Mouse (Mus musculus): Measurements from ENCODE around the gene Plekha5. TPM values are rescaled to one million over a fixed set of nuclear protein-coding genes. Genes with fewer than 3 reads are reported as not detected.
"Not testable (repeated sequence)": the region's sequence is repeated elsewhere in the genome, so short reads cannot be mapped to it uniquely, and the experiment has no call there.

Gene Plekha5
- polyA plus RNA-seq, 1 experiment, result 53.1 TPM

- no peak overlapping the region for H3K27ac ChIP-seq (ENCODE audit: insufficient read depth, low read length)
- peaks cover 16% of the 10 kb centered on the region for H3K4me1 ChIP-seq (ENCODE audit: control insufficient read depth, insufficient read depth, low read length)
- TF ChIP-seq CTCF (IDR thresholded peaks at IDR 0.05; ENCODE audit: borderline replicate concordance, insufficient read depth, low read length) (no peak), POLR2A (IDR thresholded peaks at IDR 0.05; ENCODE audit: low read depth, low read length) (no peak)
- H3K4me3 ChIP-seq (ENCODE audit: insufficient read depth, low read length), result no peak overlapping the region
Observed at GRCm38 (mm10) chr6:140485636-140486035, 61.8 kb downstream of the Plekha5 start.

- no peak overlapping the region for H3K4me3 ChIP-seq (ENCODE audit: insufficient read depth, low read length)
- H3K27ac ChIP-seq (ENCODE audit: insufficient read depth, low read length), result peak overlapping the region; percentile 57
- no peak for TF ChIP-seq CTCF (IDR thresholded peaks at IDR 0.05; ENCODE audit: borderline replicate concordance, insufficient read depth, low read length)
- no peak for TF ChIP-seq POLR2A (IDR thresholded peaks at IDR 0.05; ENCODE audit: low read depth, low read length)
- H3K4me1 ChIP-seq (ENCODE audit: control insufficient read depth, insufficient read depth, low read length), result peaks cover 19% of the 10 kb centered on the region
Observed at GRCm38 (mm10) chr6:140486685-140487084, 62.8 kb downstream of the Plekha5 start.

- Histone ChIP-seq H3K27ac (ENCODE audit: insufficient read depth, low read length) (peak overlapping the region; percentile 57; the same call in 1 of the 2 replicates), H3K4me1 (ENCODE audit: control insufficient read depth, insufficient read depth, low read length) (peaks cover 14% of the 10 kb centered on the region), H3K4me3 (ENCODE audit: insufficient read depth, low read length) (no peak overlapping the region)
- TF ChIP-seq POLR2A (IDR thresholded peaks at IDR 0.05; ENCODE audit: low read depth, low read length), result no peak
- no peak for TF ChIP-seq CTCF (IDR thresholded peaks at IDR 0.05; ENCODE audit: borderline replicate concordance, insufficient read depth, low read length)
Observed at GRCm38 (mm10) chr6:140487489-140487888, 63.6 kb downstream of the Plekha5 start.

- Histone ChIP-seq H3K4me1 (ENCODE audit: control insufficient read depth, insufficient read depth, low read length) (peaks cover 14% of the 10 kb centered on the region), H3K27ac (ENCODE audit: insufficient read depth, low read length) (no peak overlapping the region), H3K4me3 (ENCODE audit: insufficient read depth, low read length) (no peak overlapping the region)
- TF ChIP-seq POLR2A (IDR thresholded peaks at IDR 0.05; ENCODE audit: low read depth, low read length) (no peak), CTCF (IDR thresholded peaks at IDR 0.05; ENCODE audit: borderline replicate concordance, insufficient read depth, low read length) (no peak)
Observed at GRCm38 (mm10) chr6:140488673-140489072, 64.8 kb downstream of the Plekha5 start.

GRCm38 (mm10) chr6:140489570-140489969 is 65.7 kb downstream of the Plekha5 start:
- Histone ChIP-seq H3K4me3 (ENCODE audit: insufficient read depth, low read length) (no peak overlapping the region), H3K27ac (ENCODE audit: insufficient read depth, low read length) (no peak overlapping the region), H3K4me1 (ENCODE audit: control insufficient read depth, insufficient read depth, low read length) (peaks cover 14% of the 10 kb centered on the region)
- no peak for TF ChIP-seq CTCF (IDR thresholded peaks at IDR 0.05; ENCODE audit: borderline replicate concordance, insufficient read depth, low read length)
- TF ChIP-seq POLR2A (IDR thresholded peaks at IDR 0.05; ENCODE audit: low read depth, low read length), result no peak

GRCm38 (mm10) chr6:140490220-140490619 is 66.4 kb downstream of the Plekha5 start:
- no peak overlapping the region for H3K4me3 ChIP-seq (ENCODE audit: insufficient read depth, low read length)
- peaks cover 14% of the 10 kb centered on the region for H3K4me1 ChIP-seq (ENCODE audit: control insufficient read depth, insufficient read depth, low read length)
- TF ChIP-seq CTCF (IDR thresholded peaks at IDR 0.05; ENCODE audit: borderline replicate concordance, insufficient read depth, low read length), result no peak
- no peak for TF ChIP-seq POLR2A (IDR thresholded peaks at IDR 0.05; ENCODE audit: low read depth, low read length)
- H3K27ac ChIP-seq (ENCODE audit: insufficient read depth, low read length), result no peak overlapping the region

- H3K27ac ChIP-seq (ENCODE audit: insufficient read depth, low read length), result no peak overlapping the region
- TF ChIP-seq CTCF (IDR thresholded peaks at IDR 0.05; ENCODE audit: borderline replicate concordance, insufficient read depth, low read length), result no peak
- no peak for TF ChIP-seq POLR2A (IDR thresholded peaks at IDR 0.05; ENCODE audit: low read depth, low read length)
Observed at GRCm38 (mm10) chr6:140490921-140491537, 67.2 kb downstream of the Plekha5 start.

GRCm38 (mm10) chr6:140492043-140492442 is 68.2 kb downstream of the Plekha5 start:
- H3K4me3 ChIP-seq (ENCODE audit: insufficient read depth, low read length), result no peak overlapping the region
- no peak overlapping the region for H3K27ac ChIP-seq (ENCODE audit: insufficient read depth, low read length)

More at GRCm38 (mm10) chr6:140490921-140491537, 67.2 kb downstream of the Plekha5 start:
- Histone ChIP-seq H3K4me1 (ENCODE audit: control insufficient read depth, insufficient read depth, low read length) (peaks cover 14% of the 10 kb centered on the region), H3K4me3 (ENCODE audit: insufficient read depth, low read length) (no peak overlapping the region)

GRCm38 (mm10) chr6:140498074-140498473 is 74.2 kb downstream of the Plekha5 start:
- Histone ChIP-seq H3K27ac (ENCODE audit: insufficient read depth, low read length) (no peak overlapping the region), H3K4me1 (ENCODE audit: control insufficient read depth, insufficient read depth, low read length) (no peaks in the 10 kb centered on the region)
- TF ChIP-seq CTCF (IDR thresholded peaks at IDR 0.05; ENCODE audit: borderline replicate concordance, insufficient read depth, low read length) (no peak), POLR2A (IDR thresholded peaks at IDR 0.05; ENCODE audit: low read depth, low read length) (no peak)

More at GRCm38 (mm10) chr6:140492043-140492442, 68.2 kb downstream of the Plekha5 start:
- H3K4me1 ChIP-seq (ENCODE audit: control insufficient read depth, insufficient read depth, low read length), result peaks cover 10% of the 10 kb centered on the region
- TF ChIP-seq POLR2A (IDR thresholded peaks at IDR 0.05; ENCODE audit: low read depth, low read length), result no peak
- no peak for TF ChIP-seq CTCF (IDR thresholded peaks at IDR 0.05; ENCODE audit: borderline replicate concordance, insufficient read depth, low read length)

GRCm38 (mm10) chr6:140498958-140499357 is 75.1 kb downstream of the Plekha5 start:
- no peak for TF ChIP-seq POLR2A (IDR thresholded peaks at IDR 0.05; ENCODE audit: low read depth, low read length)
- H3K4me3 ChIP-seq (ENCODE audit: insufficient read depth, low read length), result no peak overlapping the region
- no peak overlapping the region for H3K27ac ChIP-seq (ENCODE audit: insufficient read depth, low read length)
- H3K4me1 ChIP-seq (ENCODE audit: control insufficient read depth, insufficient read depth, low read length), result no peaks in the 10 kb centered on the region

More at GRCm38 (mm10) chr6:140498074-140498473, 74.2 kb downstream of the Plekha5 start:
- H3K4me3 ChIP-seq (ENCODE audit: insufficient read depth, low read length), result no peak overlapping the region

- H3K4me1 ChIP-seq (ENCODE audit: control insufficient read depth, insufficient read depth, low read length); H3K4me3 ChIP-seq (ENCODE audit: insufficient read depth, low read length); H3K27ac ChIP-seq (ENCODE audit: insufficient read depth, low read length): not testable (repeated sequence)
Observed at GRCm38 (mm10) chr6:140500829-140501228, 77.0 kb downstream of the Plekha5 start.
